Mouse (Mus musculus) cortical plate, adult 2 months (tissue): ENCODE data around the gene Aida.
"Not testable (repeated sequence)": the region's sequence is repeated elsewhere in the genome, so short reads cannot be mapped to it uniquely, and the experiment has no call there.

ENCODE experiments used
- CTCF ChIP-seq: fragments of 200-500 bp; IDR thresholded peaks from 2 replicates; pipeline ENCODE4 v1.5.1; 2011; ENCODE audit warnings: mild to moderate bottlenecking, control low read depth, low read length; ENCODE audit not compliant: insufficient read depth; ENCODE audit errors: extremely low read depth
- POLR2A ChIP-seq: fragments of 200-500 bp; IDR thresholded peaks from 2 replicates; pipeline ENCODE4 v1.6.1; 2011; ENCODE audit warnings: mild to moderate bottlenecking, low read length, control low read depth; ENCODE audit not compliant: insufficient read depth; ENCODE audit errors: extremely low read depth

GRCm38 (mm10) chr1:183309601-183310000, 13.2 kb downstream of the Aida start:
- TF ChIP-seq POLR2A, CTCF: not testable (repeated sequence)
